Mouse (Mus musculus) stomach, embryonic 14.5 days (tissue): ENCODE results near the gene Gm6309. TPM values are rescaled to one million over a fixed set of nuclear protein-coding genes. Genes with fewer than 3 reads are reported as not detected.

Experiments
- polyA plus RNA-seq: library from polyadenylated mRNA; unstranded; fragments of >200 nt; fragmentation: Nextera tagmentation; extraction: Ambion mirVana; gene quantifications from 2 replicates; pipeline ENCODE4 v1.2.1, GENCODE M21; 2014

Gene Gm6309
- polyA plus RNA-seq, 1 experiment from 2014 or later, result not detected

Other genes starting within 250 kb of the Gm6309 start
- gene Cyp3a25, start 161.1 kb downstream of the Gm6309 start, polyA plus RNA-seq, result not detected in 2 replicates
- not detected in 2 replicates for gene Cyp3a59, start 91.5 kb downstream of the Gm6309 start, polyA plus RNA-seq
- gene Gm5565, start 10.2 kb downstream of the Gm6309 start, polyA plus RNA-seq, result not detected in 2 replicates
- not detected in 2 replicates for gene 1700001J03Rik, start 14.6 kb upstream of the Gm6309 start, polyA plus RNA-seq
- 40.6 TPM in 2 replicates for gene Rnf6, start 50.8 kb upstream of the Gm6309 start, polyA plus RNA-seq
- gene Cdk8, start 60.5 kb upstream of the Gm6309 start, polyA plus RNA-seq, result 24.6 and 24.7 TPM in 2 replicates
- 1.8 and 2.0 TPM in 2 replicates for gene Wasf3, start 214.3 kb upstream of the Gm6309 start, polyA plus RNA-seq